Mouse (Mus musculus): ENCODE results near the gene Nlrp6. TPM values are rescaled to one million over a fixed set of nuclear protein-coding genes. Genes with fewer than 3 reads are reported as not detected.

The Nlrp6 gene
- polyA plus RNA-seq, 1 experiment from 2014 or later = 0.14 TPM

- H3K27ac ChIP-seq = peak within 1 kb of the TSS; percentile 67; the same call in 1 of the 2 replicates
- no peaks in the 10 kb centered on the region for H3K9me3 ChIP-seq
- peaks cover 26% of the 10 kb centered on the region; the same call in 1 of the 2 replicates for H3K4me1 ChIP-seq
- DNase-seq (ENCODE audit: low spot score) = no peak
- H3K27me3 ChIP-seq (ENCODE audit: insufficient read depth, poor library complexity, severe bottlenecking) = peaks cover 7% of the 10 kb centered on the region; the same call in 1 of the 2 replicates
- 67% methylated on average over 10 of the region's 10 CpGs for WGBS
- peaks cover 39% of the 10 kb centered on the region for H3K36me3 ChIP-seq
- H3K4me3 ChIP-seq = peak within 1 kb of the TSS; percentile 29
These were observed 20.5 kb upstream of the Nlrp6 start, which contains the start of gene Cox8b for GRCm38 (mm10) chr7:140900220-140900619. TSS of gene Cox8b (minus strand) at chr7:140900446.

GRCm38 (mm10) chr7:140902036-140902875, 18.4 kb upstream of the Nlrp6 start:
- Histone ChIP-seq H3K4me1 (peaks cover 26% of the 10 kb centered on the region; the same call in 1 of the 2 replicates), H3K4me3 (no peak overlapping the region), H3K36me3 (peaks cover 20% of the 10 kb centered on the region), H3K9me3 (no peaks in the 10 kb centered on the region), H3K27me3 (ENCODE audit: insufficient read depth, poor library complexity, severe bottlenecking) (peaks cover 13% of the 10 kb centered on the region; the same call in 1 of the 2 replicates), H3K27ac (no peak overlapping the region)
- DNase-seq (ENCODE audit: low spot score) = no peak
- WGBS = 80% methylated on average over 15 of the region's 15 CpGs

GRCm38 (mm10) chr7:140903212-140903611, 17.5 kb upstream of the Nlrp6 start:
- peak; percentile 87 for DNase-seq (ENCODE audit: low spot score)
- Histone ChIP-seq H3K27ac (0 out of 2 replicates have a peak overlapping the region, but pooled peaks have one; percentile 10), H3K4me1 (peaks cover 26% of the 10 kb centered on the region; the same call in 1 of the 2 replicates), H3K36me3 (peaks cover 11% of the 10 kb centered on the region), H3K4me3 (no peak overlapping the region), H3K9me3 (no peaks in the 10 kb centered on the region), H3K27me3 (ENCODE audit: insufficient read depth, poor library complexity, severe bottlenecking) (peaks cover 13% of the 10 kb centered on the region; the same call in 1 of the 2 replicates)
- WGBS = 24% methylated on average over 13 of the region's 13 CpGs

- WGBS = 46% methylated on average over 2 of the region's 2 CpGs
- Histone ChIP-seq H3K4me1 (peaks cover 19% of the 10 kb centered on the region), H3K27ac (no peak overlapping the region), H3K27me3 (ENCODE audit: insufficient read depth, poor library complexity, severe bottlenecking) (peaks cover 13% of the 10 kb centered on the region; the same call in 1 of the 2 replicates), H3K4me3 (no peak overlapping the region), H3K36me3 (no peaks in the 10 kb centered on the region), H3K9me3 (no peaks in the 10 kb centered on the region)
- DNase-seq (ENCODE audit: low spot score) = no peak
These were observed 15.0 kb upstream of the Nlrp6 start for GRCm38 (mm10) chr7:140905642-140906081.

- DNase-seq (ENCODE audit: low spot score) = no peak
- WGBS = 76% methylated on average over 13 of the region's 13 CpGs
These were observed 13.6 kb upstream of the Nlrp6 start for GRCm38 (mm10) chr7:140907131-140907530.

GRCm38 (mm10) chr7:140907697-140908096, 13.0 kb upstream of the Nlrp6 start:
- Histone ChIP-seq H3K36me3 (no peaks in the 10 kb centered on the region), H3K27me3 (ENCODE audit: insufficient read depth, poor library complexity, severe bottlenecking) (peaks cover 13% of the 10 kb centered on the region; the same call in 1 of the 2 replicates), H3K27ac (no peak overlapping the region), H3K9me3 (no peaks in the 10 kb centered on the region), H3K4me3 (no peak overlapping the region), H3K4me1 (peaks cover 15% of the 10 kb centered on the region; the same call in 1 of the 2 replicates)
- no peak for DNase-seq (ENCODE audit: low spot score)
- 81% methylated on average over 7 of the region's 7 CpGs for WGBS

More at GRCm38 (mm10) chr7:140907131-140907530, 13.6 kb upstream of the Nlrp6 start:
- Histone ChIP-seq H3K27ac (no peak overlapping the region), H3K9me3 (no peaks in the 10 kb centered on the region), H3K36me3 (no peaks in the 10 kb centered on the region), H3K4me1 (peaks cover 15% of the 10 kb centered on the region; the same call in 1 of the 2 replicates), H3K27me3 (ENCODE audit: insufficient read depth, poor library complexity, severe bottlenecking) (peaks cover 13% of the 10 kb centered on the region; the same call in 1 of the 2 replicates), H3K4me3 (no peak overlapping the region)

- 44% methylated on average over 7 of the region's 7 CpGs for WGBS
- Histone ChIP-seq H3K27ac (no peak overlapping the region), H3K4me1 (peaks cover 10% of the 10 kb centered on the region; the same call in 1 of the 2 replicates), H3K4me3 (no peak overlapping the region), H3K36me3 (no peaks in the 10 kb centered on the region), H3K9me3 (no peaks in the 10 kb centered on the region), H3K27me3 (ENCODE audit: insufficient read depth, poor library complexity, severe bottlenecking) (peaks cover 13% of the 10 kb centered on the region; the same call in 1 of the 2 replicates)
- no peak for DNase-seq (ENCODE audit: low spot score)
These were observed 12.5 kb upstream of the Nlrp6 start for GRCm38 (mm10) chr7:140908181-140908580.

- Histone ChIP-seq H3K4me1 (peaks cover 6% of the 10 kb centered on the region; the same call in 1 of the 2 replicates), H3K27me3 (ENCODE audit: insufficient read depth, poor library complexity, severe bottlenecking) (peaks cover 15% of the 10 kb centered on the region; the same call in 1 of the 2 replicates), H3K36me3 (no peaks in the 10 kb centered on the region), H3K4me3 (peak overlapping the region; percentile 57), H3K9me3 (no peaks in the 10 kb centered on the region), H3K27ac (peak overlapping the region; percentile 63; the same call in 1 of the 2 replicates)
- WGBS = 3% methylated on average over 19 of the region's 19 CpGs
- peak; percentile 91 for DNase-seq (ENCODE audit: low spot score)
These were observed 12.0 kb upstream of the Nlrp6 start for GRCm38 (mm10) chr7:140908634-140909107.

GRCm38 (mm10) chr7:140912293-140912692, 8.4 kb upstream of the Nlrp6 start:
- no peak for DNase-seq (ENCODE audit: low spot score)
- Histone ChIP-seq H3K36me3 (no peaks in the 10 kb centered on the region), H3K27ac (no peak overlapping the region), H3K27me3 (ENCODE audit: insufficient read depth, poor library complexity, severe bottlenecking) (peaks cover 10% of the 10 kb centered on the region; the same call in 1 of the 2 replicates), H3K4me1 (peaks cover 6% of the 10 kb centered on the region; the same call in 1 of the 2 replicates), H3K4me3 (no peak overlapping the region), H3K9me3 (no peaks in the 10 kb centered on the region)
- 55% methylated on average over 3 of the region's 3 CpGs for WGBS

GRCm38 (mm10) chr7:140912846-140913482, 7.7 kb upstream of the Nlrp6 start:
- Histone ChIP-seq H3K4me1 (peaks cover 6% of the 10 kb centered on the region; the same call in 1 of the 2 replicates), H3K9me3 (no peaks in the 10 kb centered on the region), H3K27me3 (ENCODE audit: insufficient read depth, poor library complexity, severe bottlenecking) (peaks cover 17% of the 10 kb centered on the region), H3K27ac (no peak overlapping the region), H3K4me3 (no peak overlapping the region), H3K36me3 (no peaks in the 10 kb centered on the region)
- no peak for DNase-seq (ENCODE audit: low spot score)
- 70% methylated on average over 5 of the region's 5 CpGs for WGBS

GRCm38 (mm10) chr7:140914031-140914690, 6.5 kb upstream of the Nlrp6 start:
- Histone ChIP-seq H3K27me3 (ENCODE audit: insufficient read depth, poor library complexity, severe bottlenecking) (peaks cover 25% of the 10 kb centered on the region), H3K9me3 (no peaks in the 10 kb centered on the region), H3K36me3 (no peaks in the 10 kb centered on the region), H3K4me3 (no peak overlapping the region), H3K4me1 (no peaks in the 10 kb centered on the region; the same call in 1 of the 2 replicates), H3K27ac (no peak overlapping the region)
- 85% methylated on average over 8 of the region's 8 CpGs for WGBS
- DNase-seq (ENCODE audit: low spot score) = no peak

GRCm38 (mm10) chr7:140919911-140920310, 791 bp upstream of the Nlrp6 start:
- no peak for DNase-seq (ENCODE audit: low spot score)
- WGBS = 44% methylated on average over 4 of the region's 4 CpGs
- no peaks in the 10 kb centered on the region for H3K9me3 ChIP-seq
- peaks cover 19% of the 10 kb centered on the region for H3K4me1 ChIP-seq
- H3K27me3 ChIP-seq (ENCODE audit: insufficient read depth, poor library complexity, severe bottlenecking) = peaks cover 80% of the 10 kb centered on the region
- no peaks in the 10 kb centered on the region for H3K36me3 ChIP-seq
- no peak overlapping the region for H3K4me3 ChIP-seq
- no peak overlapping the region for H3K27ac ChIP-seq
